Mouse (Mus musculus) CD4-positive naive resting alpha-beta T cell, adult 57 days (primary cell): Measurements from ENCODE around the gene Hoxd10. TPM values are rescaled to one million over a fixed set of nuclear protein-coding genes. Genes with fewer than 3 reads are reported as not detected.

Source experiments
- total RNA-seq: library from RNA; stranded (reverse); gene quantifications from one replicate; pipeline ENCODE4 v1.2.4, GENCODE M21; 2023

Hoxd10 gene
- not detected for total RNA-seq

GRCm38 (mm10) chr2:74691022-74691951, at the start of gene Hoxd10:
TSS of gene Hoxd10 (plus strand) at chr2:74691924.

GRCm38 (mm10) chr2:74659507-74660005, 32.2 kb upstream of the Hoxd10 start, which contains the start of gene Evx2:
TSS of gene Evx2 (minus strand) at chr2:74659557.

GRCm38 (mm10) chr2:74667842-74668357, 23.8 kb upstream of the Hoxd10 start, which contains the start of gene Hoxd13:
TSS of gene Hoxd13 (plus strand) at chr2:74668310.

GRCm38 (mm10) chr2:74674881-74675665, 16.7 kb upstream of the Hoxd10 start, which contains the start of gene Hoxd12:
TSS of gene Hoxd12 (plus strand) at chr2:74675013.

GRCm38 (mm10) chr2:74678891-74679595, 12.7 kb upstream of the Hoxd10 start, which contains the start of gene Hoxd11:
TSS of gene Hoxd11 (plus strand) at chr2:74679557.

GRCm38 (mm10) chr2:74697567-74698121, 5.9 kb downstream of the Hoxd10 start, which contains the start of gene Hoxd9:
TSS of gene Hoxd9 (plus strand) at chr2:74697727.

GRCm38 (mm10) chr2:74704393-74704998, 12.8 kb downstream of the Hoxd10 start, which contains the start of gene Hoxd8:
TSS of gene Hoxd8 (plus strand) at chr2:74704615.

GRCm38 (mm10) chr2:74711721-74712621, 20.2 kb downstream of the Hoxd10 start, which contains the start of the genes Hoxd3 and Hoxd4:
TSS of gene Hoxd3 (plus strand) at chr2:74711927.
TSS of gene Hoxd4 (plus strand) at chr2:74711929.

GRCm38 (mm10) chr2:74726551-74726950, 34.8 kb downstream of the Hoxd10 start, which contains the start of gene Gm28230:
TSS of gene Gm28230 (plus strand) at chr2:74726728.

Other genes with a start within 250 kb of the Hoxd10 start
- 26.9 TPM for gene Lnpk, start 112.5 kb upstream of the Hoxd10 start, total RNA-seq
- not detected for gene Evx2, start 32.4 kb upstream of the Hoxd10 start, total RNA-seq
- not detected for gene Hoxd13, start 23.6 kb upstream of the Hoxd10 start, total RNA-seq
- gene Hoxd12, start 16.9 kb upstream of the Hoxd10 start, total RNA-seq: not detected
- not detected for gene Hoxd11, start 12.4 kb upstream of the Hoxd10 start, total RNA-seq
- not detected for gene Hoxd9, start 5.8 kb downstream of the Hoxd10 start, total RNA-seq
- not detected for gene Hoxd8, start 12.7 kb downstream of the Hoxd10 start, total RNA-seq
- gene Hoxd3, start 20.0 kb downstream of the Hoxd10 start, total RNA-seq: not detected
- not detected for gene Hoxd4, start 20.0 kb downstream of the Hoxd10 start, total RNA-seq
- not detected for gene Gm28230, start 34.8 kb downstream of the Hoxd10 start, total RNA-seq
- gene Hoxd1, start 71.1 kb downstream of the Hoxd10 start, total RNA-seq: not detected
- gene Mtx2, start 133.9 kb downstream of the Hoxd10 start, total RNA-seq: 24.1 TPM